Mouse (Mus musculus): ENCODE measurements around the gene Evi5l.
"Not testable (repeated sequence)": the region's sequence is repeated elsewhere in the genome, so short reads cannot be mapped to it uniquely, and the experiment has no call there.

The Evi5l gene

GRCm38 (mm10) chr8:4239193-4239890 lies 73.0 kb downstream of the Evi5l start:
- DNase-seq = no peak

- DNase-seq = no peak
Observed at GRCm38 (mm10) chr8:4245061-4245460, 78.7 kb downstream of the Evi5l start.

GRCm38 (mm10) chr8:4245737-4246136 lies 79.4 kb downstream of the Evi5l start:
- no peak for DNase-seq

GRCm38 (mm10) chr8:4247241-4247640 lies 80.9 kb downstream of the Evi5l start:
- DNase-seq = no peak

GRCm38 (mm10) chr8:4247951-4248540 lies 81.7 kb downstream of the Evi5l start, which contains the start of gene Tgfbr3l:
Gene Tgfbr3l, plus strand, starts transcription at chr8:4248214.
- no peak for DNase-seq

- no peak for DNase-seq
Observed at GRCm38 (mm10) chr8:4249213-4249612, 82.8 kb downstream of the Evi5l start.

- peak; percentile 85 for DNase-seq
Observed at GRCm38 (mm10) chr8:4250306-4250970, 84.1 kb downstream of the Evi5l start.

- no peak for DNase-seq
Observed at GRCm38 (mm10) chr8:4252116-4252760, 85.9 kb downstream of the Evi5l start.

- peak; percentile 97 for DNase-seq
Observed at GRCm38 (mm10) chr8:4252934-4253841, 86.8 kb downstream of the Evi5l start, which contains the start of gene Snapc2. Gene Snapc2, plus strand, starts transcription at chr8:4253080.

GRCm38 (mm10) chr8:4254001-4254400 lies 87.6 kb downstream of the Evi5l start:
- peak; percentile 88 for DNase-seq

GRCm38 (mm10) chr8:4255471-4255870 lies 89.1 kb downstream of the Evi5l start:
- DNase-seq = not testable (repeated sequence)

GRCm38 (mm10) chr8:4256911-4257310 lies 90.5 kb downstream of the Evi5l start:
- no peak for DNase-seq

- DNase-seq = no peak
Observed at GRCm38 (mm10) chr8:4257350-4257749, 91.0 kb downstream of the Evi5l start.

- DNase-seq = peak; percentile 61
Observed at GRCm38 (mm10) chr8:4258233-4258632, 91.9 kb downstream of the Evi5l start.

- DNase-seq = peak; percentile 30
Observed at GRCm38 (mm10) chr8:4258678-4259077, 92.3 kb downstream of the Evi5l start.

GRCm38 (mm10) chr8:4259125-4259804 lies 92.9 kb downstream of the Evi5l start, which contains the start of gene Ctxn1:
Gene Ctxn1, minus strand, starts transcription at chr8:4259274.
- peak; percentile 95 for DNase-seq

- no peak for DNase-seq
Observed at GRCm38 (mm10) chr8:4259805-4260170, 93.4 kb downstream of the Evi5l start.

All from kidney, adult 9 months (tissue).